Comparison of ENCODE assay signal across 12 mouse cellular contexts in genomic region chr11:59218389-59218998, GRCm38 (mm10). TPM values are rescaled to one million over a fixed set of nuclear protein-coding genes. Genes with fewer than 3 reads are reported as not detected.
A peak's percentile ranks its signal among the peaks of the same experiment; 100 is the strongest.
DNase-seq lines count a peak whose midpoint lies in the region; ATAC-seq lines count a peak whose summit lies in the region.
"Had no signal": no experiment of that assay in that cellular context is flagged by ENCODE, and none has a peak within 500 bp of the region (broad histone marks: within the 10 kb centered on the region; RNA-seq: fewer than 3 reads in every experiment).

No protein-coding gene starts in this region.

- ATAC-seq in heart, embryonic 13.5 days (ENCODE audit: extremely low read depth, insufficient number of reproducible peaks, low FRiP score, low TSS enrichment) = no peak
- no peak for ATAC-seq in embryonic facial prominence, embryonic 11.5 days (replicated peaks; ENCODE audit: insufficient number of reproducible peaks, low FRiP score, low TSS enrichment, low read depth)
- ATAC-seq in kidney, embryonic 14.5 days (ENCODE audit: low FRiP score, low TSS enrichment) = 0 out of 2 replicates have a peak, but pooled peaks have one; percentile 49
- ATAC-seq in hindbrain, embryonic 12.5 days (ENCODE audit: low FRiP score) = no peak
- ATAC-seq: Patski had no signal

- H3K9ac ChIP-seq in heart, embryonic 13.5 days = 0 out of 2 replicates have a peak overlapping the region, but pooled peaks have one; percentile 1
- no peak overlapping the region for H3K9ac ChIP-seq in embryonic facial prominence, embryonic 11.5 days (replicated peaks; ENCODE audit: low read length)
- H3K9ac ChIP-seq in kidney, embryonic 14.5 days (ENCODE audit: low read depth, low read length) = no peak overlapping the region
- H3K9ac ChIP-seq in hindbrain, embryonic 12.5 days = no peak overlapping the region
- H3K9ac ChIP-seq: neural tube, embryonic 13.5 days had no signal

- intact Hi-C loops in heart, postnatal 10 days (cut with DNase I) = no loop called here

- H3K4me2 ChIP-seq in heart, embryonic 13.5 days = no peak overlapping the region
- no peak overlapping the region for H3K4me2 ChIP-seq in embryonic facial prominence, embryonic 11.5 days (ENCODE audit: low read depth, low read length)
- H3K4me2 ChIP-seq in kidney, embryonic 14.5 days (replicated peaks; ENCODE audit: low read depth, low read length) = no peak overlapping the region
- H3K4me2 ChIP-seq in hindbrain, embryonic 12.5 days (replicated peaks) = no peak overlapping the region
- H3K4me2 ChIP-seq: neural tube, embryonic 13.5 days had no signal

- peaks cover 43% of the 10 kb centered on the region for H3K36me3 ChIP-seq in heart, embryonic 13.5 days
- no peaks in the 10 kb centered on the region for H3K36me3 ChIP-seq in embryonic facial prominence, embryonic 11.5 days (replicated peaks; ENCODE audit: control insufficient read depth, insufficient read depth, low read depth, low read length)
- peaks cover 26% of the 10 kb centered on the region for H3K36me3 ChIP-seq in kidney, embryonic 14.5 days (ENCODE audit: control insufficient read depth, insufficient read depth, low read length)
- H3K36me3 ChIP-seq in hindbrain, embryonic 12.5 days = peaks cover 16% of the 10 kb centered on the region

- H3K27ac ChIP-seq in heart, embryonic 13.5 days (replicated peaks) = no peak overlapping the region
- no peak overlapping the region for H3K27ac ChIP-seq in embryonic facial prominence, embryonic 11.5 days (replicated peaks; ENCODE audit: low read depth, low read length)
- peak overlapping the region; percentile 17; the same call in 1 of the 2 replicates for H3K27ac ChIP-seq in kidney, embryonic 14.5 days (ENCODE audit: low read depth, low read length)
- H3K27ac ChIP-seq in hindbrain, embryonic 12.5 days = no peak overlapping the region
- H3K27ac ChIP-seq: neural tube, embryonic 13.5 days had no signal

- no peak for DNase-seq in heart, postnatal 10 days
- DNase-seq in embryonic facial prominence, embryonic 11.5 days (ENCODE audit: low spot score) = peak; percentile 72
- DNase-seq in lung, postnatal 14 days = peak; percentile 36
- no peak for DNase-seq in cerebellum, adult 18-20 months
- DNase-seq in gastrocnemius, postnatal 10 days = no peak
- DNase-seq: right cerebral cortex, postnatal 4 days had no signal

- WGBS in heart, embryonic 13.5 days = 77% methylated on average over 4 of the region's 4 CpGs
- WGBS in embryonic facial prominence, embryonic 11.5 days = 84% methylated on average over 4 of the region's 4 CpGs
- 76% methylated on average over 4 of the region's 4 CpGs for WGBS in kidney, embryonic 14.5 days
- WGBS in hindbrain, embryonic 12.5 days = 86% methylated on average over 4 of the region's 4 CpGs

- no peaks in the 10 kb centered on the region for H3K9me3 ChIP-seq in heart, embryonic 13.5 days
- no peaks in the 10 kb centered on the region for H3K9me3 ChIP-seq in embryonic facial prominence, embryonic 11.5 days (replicated peaks; ENCODE audit: control insufficient read depth, low read length)
- H3K9me3 ChIP-seq in kidney, embryonic 14.5 days (ENCODE audit: control insufficient read depth, low read length) = no peaks in the 10 kb centered on the region
- no peaks in the 10 kb centered on the region for H3K9me3 ChIP-seq in hindbrain, embryonic 12.5 days (replicated peaks)
- H3K9me3 ChIP-seq: megakaryocyte, embryonic 14.5 days; neural tube, embryonic 13.5 days had no signal

- H3K27me3 ChIP-seq in heart, embryonic 13.5 days (replicated peaks) = no peaks in the 10 kb centered on the region
- H3K27me3 ChIP-seq in embryonic facial prominence, embryonic 11.5 days (ENCODE audit: control insufficient read depth, insufficient read depth, low read length) = no peaks in the 10 kb centered on the region
- H3K27me3 ChIP-seq in kidney, embryonic 14.5 days (ENCODE audit: control insufficient read depth, insufficient read depth, low read length) = no peaks in the 10 kb centered on the region
- H3K27me3 ChIP-seq in hindbrain, embryonic 12.5 days = no peaks in the 10 kb centered on the region
- H3K27me3 ChIP-seq: megakaryocyte, embryonic 14.5 days; neural tube, embryonic 13.5 days; Patski had no signal

- peaks cover 77% of the 10 kb centered on the region for H3K4me1 ChIP-seq in heart, embryonic 13.5 days
- H3K4me1 ChIP-seq in embryonic facial prominence, embryonic 11.5 days (ENCODE audit: control insufficient read depth, insufficient read depth, low read length) = no peaks in the 10 kb centered on the region
- peaks cover 22% of the 10 kb centered on the region; the same call in 1 of the 2 replicates for H3K4me1 ChIP-seq in kidney, embryonic 14.5 days (ENCODE audit: control insufficient read depth, insufficient read depth, low read length)
- H3K4me1 ChIP-seq in hindbrain, embryonic 12.5 days = peaks cover 6% of the 10 kb centered on the region

- H3K4me3 ChIP-seq in heart, embryonic 13.5 days = no peak overlapping the region
- H3K4me3 ChIP-seq in embryonic facial prominence, embryonic 11.5 days (ENCODE audit: low read depth, low read length) = no peak overlapping the region
- H3K4me3 ChIP-seq in kidney, embryonic 14.5 days (ENCODE audit: low read length) = no peak overlapping the region
- no peak overlapping the region for H3K4me3 ChIP-seq in hindbrain, embryonic 12.5 days
- H3K4me3 ChIP-seq: megakaryocyte, embryonic 14.5 days; neural tube, embryonic 13.5 days had no signal

RNA-seq across cellular contexts. Expression of gene Arf1, which starts 9.6 kb away (rescaled TPM):
- polyA plus RNA-seq in heart, embryonic 13.5 days (2015; fragmentation: Nextera tagmentation; extraction: Ambion mirVana) = 582 and 610 TPM in 2 replicates
- 100 to 1,000 TPM; 339 to 344 TPM for total RNA-seq in heart, postnatal 10 days (2021)
- 626 and 650 TPM in 2 replicates for polyA plus RNA-seq in embryonic facial prominence, embryonic 11.5 days (2014; fragmentation: Nextera tagmentation; extraction: Ambion mirVana)
- 544 and 644 TPM in 2 replicates for polyA plus RNA-seq in kidney, embryonic 14.5 days (2014; fragmentation: Nextera tagmentation; extraction: Ambion mirVana)
- 590 and 625 TPM in 2 replicates for polyA plus RNA-seq in hindbrain, embryonic 12.5 days (2016; fragmentation: Nextera tagmentation; extraction: Ambion mirVana)
- total RNA-seq in gastrocnemius, postnatal 10 days (2021) = 100 to 1,000 TPM; 222 to 228 TPM

RNA-seq across cellular contexts. Expression of gene 2310033P09Rik, which starts 10.4 kb away (rescaled TPM):
- 22.6 and 23.1 TPM in 2 replicates for polyA plus RNA-seq in heart, embryonic 13.5 days (2015; fragmentation: Nextera tagmentation; extraction: Ambion mirVana)
- 10 to 100 TPM in 1 of 2 experiments, 1 to 10 TPM in 1; 9.4 to 12.3 TPM for total RNA-seq in heart, postnatal 10 days (2021)
- polyA plus RNA-seq in embryonic facial prominence, embryonic 11.5 days (2014; fragmentation: Nextera tagmentation; extraction: Ambion mirVana) = 35.7 and 36.8 TPM in 2 replicates
- 36.9 and 41.8 TPM in 2 replicates for polyA plus RNA-seq in kidney, embryonic 14.5 days (2014; fragmentation: Nextera tagmentation; extraction: Ambion mirVana)
- polyA plus RNA-seq in hindbrain, embryonic 12.5 days (2016; fragmentation: Nextera tagmentation; extraction: Ambion mirVana) = 29.6 and 31.9 TPM in 2 replicates
- 1 to 10 TPM; 6.1 to 6.3 TPM for total RNA-seq in gastrocnemius, postnatal 10 days (2021)

RNA-seq across cellular contexts. Expression of gene Mrpl55, which starts 16.2 kb away (rescaled TPM):
- 105 and 117 TPM in 2 replicates for polyA plus RNA-seq in heart, embryonic 13.5 days (2015; fragmentation: Nextera tagmentation; extraction: Ambion mirVana)
- total RNA-seq in heart, postnatal 10 days (2021) = 10 to 100 TPM; 86.9 to 88.0 TPM
- polyA plus RNA-seq in embryonic facial prominence, embryonic 11.5 days (2014; fragmentation: Nextera tagmentation; extraction: Ambion mirVana) = 89.8 and 95.2 TPM in 2 replicates
- 113 and 128 TPM in 2 replicates for polyA plus RNA-seq in kidney, embryonic 14.5 days (2014; fragmentation: Nextera tagmentation; extraction: Ambion mirVana)
- polyA plus RNA-seq in hindbrain, embryonic 12.5 days (2016; fragmentation: Nextera tagmentation; extraction: Ambion mirVana) = 76.1 and 84.6 TPM in 2 replicates
- total RNA-seq in gastrocnemius, postnatal 10 days (2021) = 10 to 100 TPM; 36.7 to 38.0 TPM

RNA-seq across cellular contexts. Expression of gene Guk1, which starts 26.5 kb away (rescaled TPM):
- 114 and 123 TPM in 2 replicates for polyA plus RNA-seq in heart, embryonic 13.5 days (2015; fragmentation: Nextera tagmentation; extraction: Ambion mirVana)
- 10 to 100 TPM; 74.3 to 76.2 TPM for total RNA-seq in heart, postnatal 10 days (2021)
- polyA plus RNA-seq in embryonic facial prominence, embryonic 11.5 days (2014; fragmentation: Nextera tagmentation; extraction: Ambion mirVana) = 121 and 139 TPM in 2 replicates
- 132 and 149 TPM in 2 replicates for polyA plus RNA-seq in kidney, embryonic 14.5 days (2014; fragmentation: Nextera tagmentation; extraction: Ambion mirVana)
- 107 and 112 TPM in 2 replicates for polyA plus RNA-seq in hindbrain, embryonic 12.5 days (2016; fragmentation: Nextera tagmentation; extraction: Ambion mirVana)
- 10 to 100 TPM; 20.8 to 22.0 TPM for total RNA-seq in gastrocnemius, postnatal 10 days (2021)

RNA-seq across cellular contexts. Expression of gene Gjc2, which starts 35.5 kb away (rescaled TPM):
- 0.06 and 0.28 TPM in 2 replicates for polyA plus RNA-seq in heart, embryonic 13.5 days (2015; fragmentation: Nextera tagmentation; extraction: Ambion mirVana)
- 1 to 10 TPM; 1.7 to 1.8 TPM for total RNA-seq in heart, postnatal 10 days (2021)
- polyA plus RNA-seq in embryonic facial prominence, embryonic 11.5 days (2014; fragmentation: Nextera tagmentation; extraction: Ambion mirVana) = 0.15 TPM in 1 of 2 replicates, not detected in the other
- polyA plus RNA-seq in kidney, embryonic 14.5 days (2014; fragmentation: Nextera tagmentation; extraction: Ambion mirVana) = 0.11 and 0.28 TPM in 2 replicates
- polyA plus RNA-seq in hindbrain, embryonic 12.5 days (2016; fragmentation: Nextera tagmentation; extraction: Ambion mirVana) = 0.27 and 0.28 TPM in 2 replicates
- total RNA-seq in gastrocnemius, postnatal 10 days (2021) = 1 to 10 TPM in 1 of 2 experiments, under 1 TPM in 1; 0.78 to 1.2 TPM

Comparison
In these comparisons a context has a peak if more than half of its experiments do, and no peak if none do; other contexts are left out.
1. DNase-seq: peak in embryonic facial prominence, embryonic 11.5 days (single experiment) and lung, postnatal 14 days (single experiment); none in heart, postnatal 10 days (0 of 2), cerebellum, adult 18-20 months (0 of 2) and gastrocnemius, postnatal 10 days (single experiment).